Mouse (Mus musculus) kidney, adult 2 months (tissue): ENCODE measurements around the gene Rbfox3. TPM values are rescaled to one million over a fixed set of nuclear protein-coding genes. Genes with fewer than 3 reads are reported as not detected.
A peak's percentile ranks its signal among the peaks of the same experiment; 100 is the strongest.

Source experiments
- DNase-seq: peaks from one replicate; pipeline ENCODE4 v3.0.0; 2021
- H3K27ac ChIP-seq: fragments of 200-500 bp; 2 replicates; pipeline ENCODE4 v1.5.1; 2012; ENCODE audit warnings: low read depth, low read length, control low read depth, inconsistent platforms; ENCODE audit not compliant: insufficient read depth
- H3K27me3 ChIP-seq: fragments of 200-500 bp; replicated peaks from 2 replicates; pipeline ENCODE4 v1.6.1; 2012; ENCODE audit warnings: mild to moderate bottlenecking, moderate library complexity, low read length, inconsistent platforms; ENCODE audit not compliant: control insufficient read depth, insufficient read depth
- H3K36me3 ChIP-seq: fragments of 200-500 bp; 2 replicates; pipeline ENCODE4 v1.6.1; 2012; ENCODE audit warnings: mild to moderate bottlenecking, moderate library complexity, low read length, inconsistent platforms; ENCODE audit not compliant: control insufficient read depth, insufficient read depth
- H3K4me1 ChIP-seq: fragments of 200-500 bp; 2 replicates; pipeline ENCODE4 v1.6.1; 2011; ENCODE audit warnings: low read length; ENCODE audit not compliant: control insufficient read depth, insufficient read depth
- H3K4me3 ChIP-seq: fragments of 200-500 bp; 2 replicates; pipeline ENCODE4 v1.5.1; 2011; ENCODE audit warnings: mild to moderate bottlenecking, low read depth, low read length, control low read depth; ENCODE audit not compliant: insufficient read depth
- CTCF ChIP-seq: fragments of 200-500 bp; conservative IDR thresholded peaks from 2 replicates; pipeline ENCODE4 v1.5.1; 2011; ENCODE audit warnings: low read depth, mild to moderate bottlenecking, control low read depth, low read length, moderate library complexity, mixed read lengths; ENCODE audit not compliant: insufficient read depth, insufficient read length
- POLR2A ChIP-seq: fragments of 200-500 bp; IDR thresholded peaks from one replicate; pipeline ENCODE4 v1.6.1; 2011; ENCODE audit warnings: low read depth, low read length, control low read depth
- WGBS: fragments of 180-500 bp; shearing (Covaris S2); methylation state at CpG from one replicate; pipeline ENCODE4 v1.1.7; 2018; 5-methylcytosine and 5-hydroxymethylcytosine counted together
- polyA plus RNA-seq: library from polyadenylated mRNA; depleted of rRNA; stranded (reverse); fragments of >200 nt; gene quantifications from 2 replicates; pipeline ENCODE4 v1.2.3, GENCODE M21; 2012

The Rbfox3 gene
- polyA plus RNA-seq, 1 experiment, result 0.27 TPM

DNA sequence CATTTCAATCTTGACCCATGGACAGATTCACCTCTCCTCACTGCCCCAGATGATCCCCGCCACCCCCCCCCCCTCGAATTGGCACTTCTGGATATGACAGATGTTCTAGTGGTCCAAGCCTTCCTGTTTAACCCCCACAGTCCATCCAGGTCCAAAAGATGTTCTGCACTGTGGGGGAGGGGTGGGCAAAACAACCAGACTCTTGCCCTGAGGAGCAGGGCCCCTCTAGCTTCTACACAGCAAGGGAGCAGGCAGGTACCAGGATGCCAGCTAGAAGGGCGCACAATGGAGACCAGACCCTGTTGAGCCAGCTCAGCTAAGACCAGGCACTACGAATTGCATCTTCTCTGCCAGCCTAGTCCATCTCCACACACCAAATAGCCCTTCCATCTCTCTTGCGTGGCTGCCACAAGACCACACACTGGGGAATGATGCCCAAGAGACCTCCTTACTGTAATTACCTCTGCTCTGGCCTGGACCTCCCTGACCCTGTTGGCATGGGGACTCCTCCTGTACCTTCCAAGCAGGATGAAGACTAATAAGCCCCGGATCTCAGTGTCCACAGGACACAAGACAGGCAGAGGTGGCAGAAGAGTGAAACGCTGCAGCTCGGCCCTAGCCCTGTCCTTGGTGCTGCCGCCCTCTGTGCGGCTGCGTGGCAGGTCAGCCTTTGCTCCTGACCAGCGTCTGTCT lies 5.1 kb downstream of the Rbfox3 start:
- no peak for DNase-seq
- 26% methylated on average over 12 of the region's 12 CpGs for WGBS
- no peaks in the 10 kb centered on the region for H3K4me1 ChIP-seq
- no peaks in the 10 kb centered on the region for H3K36me3 ChIP-seq
- TF ChIP-seq POLR2A (no peak), CTCF (no peak)
- no peak overlapping the region for H3K4me3 ChIP-seq
- peaks cover 5% of the 10 kb centered on the region for H3K27me3 ChIP-seq
- no peak overlapping the region for H3K27ac ChIP-seq

DNA sequence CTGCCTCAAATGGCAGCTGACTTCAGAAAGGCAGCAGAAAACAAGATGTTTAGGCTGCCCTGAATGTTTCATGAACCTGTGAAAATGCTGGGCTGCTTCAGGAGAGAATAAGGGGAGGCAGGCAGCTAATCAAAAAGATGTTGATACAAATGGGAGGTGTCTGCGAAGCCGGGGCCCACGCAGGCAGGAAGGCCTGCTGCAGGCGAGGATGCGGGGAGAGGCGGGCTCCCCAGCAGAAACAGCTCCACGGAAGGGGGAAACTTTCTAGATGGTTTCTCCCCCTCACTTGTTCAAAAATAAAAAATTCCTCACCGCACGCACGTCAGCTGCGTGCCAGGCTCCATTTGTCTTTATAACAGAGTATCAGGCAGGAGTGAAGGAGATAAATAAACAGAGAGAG lies 5.7 kb downstream of the Rbfox3 start:
- Histone ChIP-seq H3K27me3 (peaks cover 5% of the 10 kb centered on the region), H3K4me1 (no peaks in the 10 kb centered on the region), H3K27ac (no peak overlapping the region), H3K4me3 (no peak overlapping the region), H3K36me3 (no peaks in the 10 kb centered on the region)
- TF ChIP-seq POLR2A (no peak), CTCF (no peak)
- WGBS, result 56% methylated on average over 11 of the region's 11 CpGs
- DNase-seq, result no peak

DNA sequence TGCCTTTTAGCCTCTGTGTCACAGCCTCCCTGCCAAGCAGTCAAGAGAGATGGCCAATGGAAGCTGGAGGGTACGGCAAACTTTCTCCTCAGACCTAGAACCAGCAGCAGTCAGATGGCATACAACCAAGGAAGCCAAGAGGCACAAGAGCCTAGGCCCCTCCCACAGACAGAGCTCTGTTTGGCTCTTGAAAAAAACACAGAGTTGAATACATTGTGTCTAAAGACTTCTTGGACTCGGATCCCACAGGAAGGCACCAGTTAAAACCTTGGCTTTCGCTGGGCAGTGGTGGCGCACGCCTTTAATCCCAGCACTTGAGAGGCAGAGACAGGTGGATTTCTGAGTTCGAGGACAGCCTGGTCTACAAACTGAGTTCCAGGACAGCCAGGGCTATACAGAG lies 7.1 kb downstream of the Rbfox3 start:
- H3K4me3 ChIP-seq, result no peak overlapping the region
- TF ChIP-seq CTCF (no peak), POLR2A (no peak)
- H3K4me1 ChIP-seq, result no peaks in the 10 kb centered on the region
- H3K27ac ChIP-seq, result no peak overlapping the region
- DNase-seq, result no peak
- peaks cover 5% of the 10 kb centered on the region for H3K27me3 ChIP-seq
- WGBS, result 84% methylated on average over 6 of the region's 6 CpGs
- no peaks in the 10 kb centered on the region for H3K36me3 ChIP-seq

DNA sequence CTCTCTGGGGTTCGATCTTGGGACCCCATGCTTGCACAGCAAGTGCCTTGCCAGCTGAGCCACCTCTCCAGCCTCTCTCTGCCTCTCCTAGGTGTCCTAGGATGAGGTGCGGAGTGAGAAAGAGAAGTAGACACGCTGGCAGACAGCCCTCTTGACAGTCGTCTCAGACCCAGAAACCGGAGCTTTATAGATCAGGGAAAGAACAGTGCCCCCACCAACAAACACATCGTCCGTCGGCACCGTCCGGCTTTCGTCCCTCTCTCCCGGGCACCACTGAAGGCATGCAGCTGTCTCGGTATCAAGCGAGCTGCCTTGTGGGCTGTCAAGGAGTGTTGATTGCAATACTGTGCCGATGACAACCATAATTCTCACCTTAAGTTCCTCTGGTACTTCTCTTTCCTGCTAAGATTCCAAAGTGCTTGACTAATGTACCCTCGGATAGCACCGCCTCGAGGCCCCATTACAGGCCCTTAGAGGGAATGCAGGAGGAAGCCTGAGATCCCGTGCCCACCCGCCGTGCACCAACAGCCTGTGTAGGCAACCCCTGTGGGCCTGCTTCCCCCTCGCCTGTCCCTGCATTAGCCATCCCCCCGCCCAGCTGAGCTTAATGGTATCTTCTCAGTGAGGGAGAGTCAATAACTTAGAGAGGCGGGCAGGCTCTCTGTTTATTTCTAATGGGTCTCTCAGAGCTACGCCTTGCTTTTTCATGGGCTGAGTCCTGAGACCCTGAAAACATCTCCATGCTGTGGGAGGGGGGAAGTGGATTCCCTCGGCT lies 11.4 kb downstream of the Rbfox3 start:
- no peak for DNase-seq
- H3K36me3 ChIP-seq, result no peaks in the 10 kb centered on the region
- no peak overlapping the region for H3K27ac ChIP-seq
- no peaks in the 10 kb centered on the region for H3K27me3 ChIP-seq
- H3K4me3 ChIP-seq, result no peak overlapping the region
- 36% methylated on average over 26 of the region's 26 CpGs for WGBS
- H3K4me1 ChIP-seq, result no peaks in the 10 kb centered on the region
- no peak for TF ChIP-seq CTCF
- TF ChIP-seq POLR2A, result no peak

GRCm38 (mm10) chr11:118898643-118899042 lies 12.8 kb downstream of the Rbfox3 start:
- H3K4me3 ChIP-seq, result no peak overlapping the region
- whole genome bisulfite sequencing, result 29% methylated on average over 11 of the region's 11 CpGs
- H3K36me3 ChIP-seq, result no peaks in the 10 kb centered on the region
- H3K4me1 ChIP-seq, result no peaks in the 10 kb centered on the region
- peak; percentile 48 for DNase-seq
- H3K27ac ChIP-seq, result no peak overlapping the region
- TF ChIP-seq POLR2A (no peak), CTCF (no peak)
- no peaks in the 10 kb centered on the region for H3K27me3 ChIP-seq

GRCm38 (mm10) chr11:118898156-118898555 lies 13.2 kb downstream of the Rbfox3 start:
- Histone ChIP-seq H3K27ac (no peak overlapping the region), H3K27me3 (no peaks in the 10 kb centered on the region), H3K4me1 (no peaks in the 10 kb centered on the region), H3K4me3 (no peak overlapping the region), H3K36me3 (no peaks in the 10 kb centered on the region)
- TF ChIP-seq POLR2A (no peak), CTCF (no peak)
- DNase-seq, result no peak
- WGBS, result 38% methylated on average over 10 of the region's 10 CpGs

GRCm38 (mm10) chr11:118897114-118897841 lies 14.1 kb downstream of the Rbfox3 start:
- Histone ChIP-seq H3K4me3 (no peak overlapping the region), H3K27me3 (no peaks in the 10 kb centered on the region), H3K4me1 (no peaks in the 10 kb centered on the region), H3K27ac (no peak overlapping the region), H3K36me3 (no peaks in the 10 kb centered on the region)
- 64% methylated on average over 21 of the region's 21 CpGs for WGBS
- TF ChIP-seq POLR2A (no peak), CTCF (no peak)
- no peak for DNase-seq
